Mouse (Mus musculus): ENCODE results near the gene Tmprss9.
A peak's percentile ranks its signal among the peaks of the same experiment; 100 is the strongest.

Gene Tmprss9

DNA sequence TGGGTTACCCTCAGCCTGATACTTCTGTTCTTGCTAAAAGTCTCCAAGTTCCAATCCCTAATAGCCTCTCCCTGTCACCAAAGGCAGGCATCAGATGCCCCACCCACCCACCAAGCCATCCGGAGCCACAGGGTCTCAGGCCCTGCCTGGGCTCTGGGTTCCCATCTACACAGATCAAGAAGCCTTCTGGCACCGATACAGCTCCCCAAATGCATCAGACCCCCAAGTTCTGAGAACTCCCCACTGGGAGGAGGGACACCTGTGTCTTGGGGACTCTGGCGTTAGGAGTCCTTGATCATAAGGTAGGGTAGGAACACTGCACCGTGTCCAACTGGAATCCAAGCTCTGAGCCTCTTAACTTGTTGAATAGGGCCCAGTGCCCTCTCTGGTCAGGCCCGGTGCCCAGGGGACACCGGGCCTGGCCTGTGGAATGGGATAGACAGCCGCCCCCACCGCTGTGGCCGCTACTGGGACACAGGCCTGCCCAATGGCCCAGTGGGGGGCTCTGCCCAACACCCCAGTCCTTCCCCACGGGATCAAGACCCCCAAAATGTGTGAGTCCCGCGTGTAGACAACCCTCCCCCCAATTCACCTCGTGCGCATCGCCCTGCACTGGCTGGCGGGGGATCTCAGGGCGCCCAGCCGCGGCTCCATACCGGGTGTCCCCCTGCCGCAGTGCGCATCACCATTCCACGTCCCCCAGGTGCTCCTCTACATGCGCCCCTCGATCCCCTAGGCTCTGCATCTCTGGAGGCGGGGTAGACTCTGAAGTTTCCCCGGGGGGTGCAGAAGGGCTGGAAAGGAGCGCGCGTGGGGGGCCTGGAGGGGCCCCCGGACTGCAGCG lies 28.3 kb upstream of the Tmprss9 start:
- DNase-seq (ENCODE audit: low spot score) = no peak

DNA sequence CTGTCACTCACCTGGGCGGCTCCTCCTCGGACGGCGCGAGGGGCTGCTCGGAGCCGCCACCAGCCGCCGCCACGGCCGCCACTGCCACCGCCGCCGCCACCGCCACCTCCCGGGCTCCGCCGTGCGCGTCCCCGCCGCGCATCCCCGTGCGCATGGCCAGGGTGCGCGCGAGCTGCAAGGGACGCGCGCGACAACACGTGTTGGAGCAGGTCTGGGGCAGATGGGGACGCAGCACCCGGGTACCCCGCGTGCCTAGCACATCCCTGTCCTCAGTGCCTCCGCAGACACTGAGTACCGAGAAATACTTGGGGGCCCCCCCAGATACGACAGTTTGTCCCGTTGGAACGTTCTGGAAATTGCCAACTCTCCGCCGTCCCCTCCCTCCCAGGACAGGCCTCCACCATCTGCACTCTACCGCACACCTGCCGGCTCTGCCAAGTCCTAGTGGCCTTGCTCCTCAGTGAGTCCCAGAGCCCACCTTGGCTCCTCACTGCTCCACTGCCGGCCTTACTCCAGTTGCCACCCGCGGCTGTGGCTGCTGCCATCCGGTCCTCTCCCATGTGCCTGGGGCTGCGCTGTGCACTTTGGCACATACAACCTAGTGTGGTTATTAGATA lies 27.6 kb upstream of the Tmprss9 start, which contains the start of gene Lingo3:
Gene Lingo3 (minus strand): TSS at position 109 of the 617 bp plus-strand sequence.
- no peak for DNase-seq (ENCODE audit: low spot score)

DNA sequence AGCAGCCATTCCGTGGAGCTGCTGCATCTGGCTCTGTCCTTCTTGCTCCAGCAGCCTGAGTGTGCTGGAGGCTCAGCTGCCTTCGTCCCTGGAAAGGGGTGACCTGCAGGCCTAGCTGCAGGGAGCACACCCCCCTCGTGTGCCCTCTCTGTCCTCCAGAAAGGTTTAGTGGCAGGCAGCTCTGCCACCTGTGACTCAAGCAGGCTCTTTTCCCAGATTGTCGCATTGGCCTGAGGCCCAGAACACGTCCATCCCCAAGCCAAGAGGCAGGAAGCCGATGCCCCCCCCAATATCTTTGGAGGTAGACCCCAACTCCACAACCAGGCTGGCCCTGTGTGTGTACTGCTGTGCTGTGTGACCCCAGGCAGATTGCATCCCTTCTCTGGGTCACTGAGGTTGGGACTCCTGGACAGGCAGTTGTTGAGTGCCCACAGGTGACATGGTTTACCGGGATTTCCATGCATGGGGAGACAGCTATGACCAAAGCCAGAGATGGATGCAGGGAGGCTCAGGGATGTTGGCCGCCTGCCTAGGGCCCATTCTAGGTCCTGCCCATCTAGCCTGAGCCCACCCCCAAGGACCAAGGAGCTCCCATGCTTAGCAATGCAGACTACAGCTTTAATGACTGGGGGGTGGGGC lies 26.5 kb upstream of the Tmprss9 start:
- DNase-seq (ENCODE audit: low spot score) = no peak

DNA sequence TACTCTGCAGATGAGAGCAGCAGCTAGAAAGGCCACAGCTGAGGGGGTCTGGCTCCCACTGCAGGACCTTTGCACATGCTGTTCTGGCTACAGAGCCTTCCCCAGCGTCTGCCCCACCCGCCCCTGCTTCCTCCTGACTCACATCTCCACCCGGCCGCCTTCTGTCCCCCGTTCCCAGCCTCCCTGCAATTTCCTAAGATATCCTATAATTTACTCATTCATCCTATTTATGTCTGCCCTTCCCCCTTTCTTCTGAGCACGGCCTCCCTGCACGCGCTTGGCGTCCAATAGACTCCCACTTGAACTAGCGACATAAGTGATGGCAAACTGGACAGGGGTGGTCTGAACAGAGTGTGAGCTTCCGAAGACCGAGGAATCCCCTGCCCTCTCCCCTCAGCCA lies 25.9 kb upstream of the Tmprss9 start:
- DNase-seq (ENCODE audit: low spot score) = no peak

DNA sequence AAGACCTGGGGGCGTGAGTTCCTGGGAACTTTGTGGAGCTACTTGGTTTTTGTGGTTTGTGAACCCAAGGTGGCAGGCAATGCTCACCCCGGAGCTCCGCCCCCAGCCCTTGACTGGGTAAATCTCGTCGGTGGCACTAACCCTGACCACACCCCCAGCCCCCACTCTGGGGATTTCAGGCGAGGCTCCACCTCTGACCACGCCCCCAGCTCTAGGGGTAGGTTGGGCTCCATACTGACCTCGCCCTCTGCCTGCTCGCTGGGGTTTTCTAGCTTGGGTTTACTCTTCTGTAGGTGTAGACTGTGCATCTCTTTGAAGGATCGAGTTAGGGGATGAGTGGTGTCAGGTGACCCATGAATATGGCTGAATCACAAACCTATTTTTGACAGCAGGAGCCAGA lies 23.1 kb upstream of the Tmprss9 start:
- no peak for DNase-seq (ENCODE audit: low spot score)

DNA sequence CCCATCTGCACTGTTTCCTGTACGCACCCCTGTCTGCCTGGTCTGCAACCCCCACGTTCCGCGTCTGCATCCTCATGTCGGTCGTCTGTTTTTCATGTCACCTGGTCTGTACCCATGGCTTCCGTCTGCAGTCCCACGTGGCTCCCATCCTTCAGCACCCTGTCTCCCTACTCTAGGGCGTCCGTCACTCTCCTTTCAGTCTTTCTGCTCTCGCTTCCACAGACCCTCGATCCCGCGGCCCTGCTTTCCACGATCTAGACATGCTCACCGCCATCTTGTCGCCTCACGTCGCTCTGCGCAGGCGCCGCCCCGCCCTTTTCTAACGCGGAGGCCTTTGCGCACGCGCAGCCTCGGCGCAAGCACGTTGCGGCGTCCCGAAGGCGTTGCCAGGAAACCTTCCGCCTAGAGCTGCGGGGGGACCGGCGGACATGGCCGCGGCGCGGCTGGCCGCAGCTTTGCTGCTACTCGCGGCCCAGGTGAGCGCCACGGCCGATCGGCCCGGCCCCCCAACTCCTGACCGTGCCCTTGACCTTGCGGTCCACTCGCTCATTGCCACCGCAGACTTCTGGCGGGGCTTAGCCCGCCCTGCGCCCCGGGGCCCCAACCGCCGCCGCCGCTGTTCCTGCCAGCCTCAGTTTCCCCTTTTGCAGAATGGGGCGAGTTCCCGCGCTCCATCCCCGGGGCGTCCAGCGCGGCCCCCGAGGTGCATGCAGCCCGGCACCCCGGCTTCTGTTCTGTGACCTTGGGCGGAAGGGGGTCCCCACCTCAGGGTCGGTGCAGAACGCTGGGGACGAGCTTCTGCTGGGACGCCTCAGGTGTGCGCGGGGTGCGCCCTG lies 16.5 kb upstream of the Tmprss9 start, which contains the start of the genes Lsm7 and Sppl2b:
Gene Lsm7 (minus strand): TSS at position 297 of the 836 bp plus-strand sequence.
Gene Sppl2b (plus strand): TSS at position 363 of the 836 bp plus-strand sequence.
- DNase-seq (ENCODE audit: low spot score) = peak; percentile 97

DNA sequence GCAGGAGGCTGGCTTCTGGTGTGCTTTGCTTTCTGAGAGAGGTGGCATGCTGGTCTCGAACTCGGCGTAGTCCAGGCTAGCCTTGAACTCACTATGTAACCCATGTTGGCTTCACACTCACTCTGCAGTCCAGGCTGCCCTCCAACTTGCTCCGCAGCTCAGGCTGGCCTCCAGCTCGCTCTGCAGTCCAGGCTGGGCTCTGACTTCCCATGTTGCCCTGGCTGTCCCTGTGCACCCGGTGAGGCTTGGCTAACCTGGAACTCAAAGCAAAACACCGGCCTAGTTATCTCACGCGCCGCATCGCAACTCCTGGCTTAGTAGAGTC lies 15.9 kb upstream of the Tmprss9 start:
- DNase-seq (ENCODE audit: low spot score) = no peak

DNA sequence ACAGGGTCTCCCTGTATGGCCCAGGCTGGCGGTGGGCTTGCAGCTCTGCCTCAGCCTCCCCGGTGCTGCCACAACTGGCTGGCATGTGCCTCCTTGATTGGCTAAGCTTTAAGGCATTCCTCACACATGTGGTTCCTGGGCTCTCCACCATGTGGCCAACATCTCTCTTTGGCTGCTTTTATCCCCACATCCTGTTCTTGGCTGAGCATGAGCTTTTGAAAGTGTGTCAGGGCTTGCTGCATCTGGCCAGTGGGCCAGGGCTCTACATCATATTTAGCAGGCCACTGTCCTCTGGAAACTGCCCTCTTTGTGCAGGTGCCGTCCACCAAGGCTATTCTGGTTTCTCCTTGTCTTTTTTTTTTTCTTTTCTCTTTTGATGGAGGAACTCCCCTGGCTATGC lies 15.4 kb upstream of the Tmprss9 start:
- DNase-seq (ENCODE audit: low spot score) = peak; percentile 73

DNA sequence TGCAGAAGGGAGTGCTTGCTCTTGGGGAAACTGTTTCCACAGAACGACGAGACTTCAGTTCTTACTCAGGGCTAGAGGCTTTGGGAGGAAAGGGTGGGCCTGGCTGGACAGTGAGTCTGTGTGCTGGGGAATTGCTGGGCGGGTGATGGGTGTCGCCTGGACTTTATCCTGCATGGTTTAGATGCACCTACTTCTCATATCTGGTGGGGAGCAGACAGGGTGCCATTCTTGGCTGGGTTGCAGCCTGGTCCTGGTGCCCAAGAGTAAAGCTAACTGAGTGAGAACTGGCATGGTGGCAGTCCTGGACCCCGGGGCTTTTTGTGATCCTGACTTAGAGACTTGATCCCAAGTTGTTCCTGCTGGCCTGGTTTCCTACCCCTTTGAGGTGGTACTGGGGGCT lies 14.7 kb upstream of the Tmprss9 start:
- no peak for DNase-seq (ENCODE audit: low spot score)

DNA sequence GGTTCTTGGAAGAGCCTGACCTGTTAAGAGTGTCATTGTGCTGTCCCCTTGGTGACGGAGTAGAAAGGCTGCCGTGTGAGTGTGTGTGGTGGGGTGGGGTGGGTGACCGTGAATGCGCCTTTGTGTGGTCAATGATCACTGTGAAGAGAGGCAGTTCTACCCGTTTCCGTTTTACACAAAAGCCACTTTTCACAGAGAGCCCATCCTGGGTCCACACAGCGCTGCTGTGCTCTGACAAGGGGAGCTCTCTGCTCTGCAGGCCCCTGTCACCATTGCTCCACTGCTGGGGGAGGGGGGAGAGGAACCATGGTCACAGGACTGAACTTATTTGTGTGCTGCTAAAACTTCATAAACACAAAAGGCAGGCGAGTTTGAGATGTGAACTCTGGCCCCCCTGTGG lies 14.3 kb upstream of the Tmprss9 start:
- DNase-seq (ENCODE audit: low spot score) = no peak

DNA sequence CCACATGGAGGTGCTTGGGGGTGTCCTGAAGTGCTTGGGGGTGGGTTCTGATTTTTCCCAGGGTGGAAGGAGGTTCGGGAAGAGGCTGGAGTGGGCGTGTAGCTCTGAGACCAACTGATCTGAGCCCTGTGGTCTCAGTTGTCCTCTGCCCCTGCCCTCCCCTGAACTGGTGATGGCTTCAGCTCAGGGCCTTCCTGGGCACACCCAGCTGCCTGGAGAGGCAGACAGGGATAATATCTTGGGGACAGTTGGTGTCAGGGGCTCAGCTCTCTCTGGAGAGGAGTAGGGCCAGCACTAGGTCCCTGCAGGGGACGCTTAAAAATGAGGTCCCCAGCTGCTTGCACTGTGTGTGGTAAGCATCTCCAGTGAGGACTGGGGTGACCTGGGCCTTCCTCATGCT lies 13.8 kb upstream of the Tmprss9 start:
- no peak for DNase-seq (ENCODE audit: low spot score)

DNA sequence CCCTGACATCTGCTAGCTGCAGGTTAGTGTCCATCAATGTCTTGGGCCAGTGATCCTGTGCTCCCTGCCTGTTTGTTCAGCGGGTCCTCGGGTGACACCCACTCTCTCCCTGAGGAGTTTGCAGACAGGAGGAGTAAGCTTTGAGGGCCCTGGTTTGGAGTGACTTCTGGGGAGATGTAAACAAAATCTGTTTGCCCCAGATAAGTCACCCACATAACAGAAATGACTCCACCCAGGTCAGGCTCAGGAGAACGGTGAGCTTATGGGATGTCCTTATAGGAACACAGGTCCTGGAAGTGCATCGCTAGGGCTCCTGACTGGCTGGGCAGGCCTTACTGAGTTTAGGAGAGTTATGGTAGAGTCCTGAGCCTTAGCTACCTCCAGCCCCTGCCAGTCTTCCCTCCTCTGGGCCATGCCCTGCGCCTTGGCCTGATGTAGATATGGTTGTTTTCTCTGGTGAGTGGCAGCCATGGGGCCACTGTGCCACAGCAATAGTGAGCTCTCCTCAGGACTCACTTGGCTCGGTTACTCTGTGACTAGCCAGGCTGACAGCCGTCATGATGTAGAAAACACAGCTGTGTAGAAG lies 13.2 kb upstream of the Tmprss9 start:
- DNase-seq (ENCODE audit: low spot score) = no peak

DNA sequence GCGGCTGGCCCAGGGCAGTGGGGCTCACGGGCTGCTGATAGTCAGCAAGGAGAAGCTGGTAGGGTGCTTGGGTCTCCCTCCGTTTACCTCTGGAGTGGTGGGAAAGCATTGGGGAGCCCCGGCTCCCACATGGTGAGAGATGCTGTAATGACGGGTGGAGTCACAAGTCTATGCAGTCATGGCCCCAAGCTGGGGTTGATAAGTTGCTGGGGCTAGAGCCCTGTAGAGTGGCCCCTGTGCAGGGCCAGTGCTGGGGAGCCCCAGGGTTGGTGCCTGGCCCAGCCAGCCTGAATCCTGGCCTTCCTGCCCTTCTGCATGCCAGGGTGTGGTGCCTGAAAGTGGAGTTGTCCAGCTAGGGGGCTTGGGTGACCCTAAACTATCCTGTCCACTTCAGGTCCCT lies 9.3 kb upstream of the Tmprss9 start:
- no peak for DNase-seq (ENCODE audit: low spot score)

DNA sequence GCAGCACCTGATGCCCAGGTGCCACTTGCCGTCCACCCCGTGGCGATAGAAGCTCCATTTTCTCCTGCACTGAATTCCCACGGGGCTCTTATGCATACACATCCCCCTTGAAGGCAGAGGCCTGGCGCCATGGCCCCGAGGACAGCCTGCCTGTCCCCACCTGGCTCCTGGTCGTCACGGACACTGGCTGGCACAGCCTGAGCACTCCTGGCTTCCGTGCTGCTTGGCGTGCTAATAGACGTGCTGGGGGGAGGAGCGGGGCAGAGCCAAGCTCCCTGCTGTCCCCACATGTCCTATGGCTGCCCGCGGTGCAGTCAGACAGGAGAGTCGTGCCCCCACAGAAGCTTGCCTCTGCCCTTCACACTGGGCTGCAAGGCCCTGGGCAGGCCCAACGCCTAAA lies 7.2 kb upstream of the Tmprss9 start:
- DNase-seq (ENCODE audit: low spot score) = no peak

DNA sequence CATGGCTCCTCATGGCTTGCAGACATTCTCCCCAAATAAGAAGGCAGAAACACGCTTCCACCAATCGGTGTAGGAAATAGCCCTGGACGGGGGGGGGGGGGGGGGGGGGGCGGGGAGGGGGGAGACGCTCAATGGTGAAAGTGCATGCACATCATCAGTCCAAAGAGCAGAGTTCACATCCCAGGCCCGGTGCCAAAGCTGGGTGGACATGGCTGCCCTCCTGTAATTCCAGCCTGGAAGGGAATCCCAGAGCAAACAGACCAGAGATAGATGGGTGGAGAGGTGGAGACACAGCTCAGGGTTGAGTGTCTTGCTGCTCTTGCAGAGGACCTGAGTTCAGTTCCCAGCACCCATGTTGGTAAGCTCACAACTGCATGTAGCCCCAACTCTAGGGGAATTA lies 655 bp upstream of the Tmprss9 start:
- no peak for DNase-seq (ENCODE audit: low spot score)

DNA sequence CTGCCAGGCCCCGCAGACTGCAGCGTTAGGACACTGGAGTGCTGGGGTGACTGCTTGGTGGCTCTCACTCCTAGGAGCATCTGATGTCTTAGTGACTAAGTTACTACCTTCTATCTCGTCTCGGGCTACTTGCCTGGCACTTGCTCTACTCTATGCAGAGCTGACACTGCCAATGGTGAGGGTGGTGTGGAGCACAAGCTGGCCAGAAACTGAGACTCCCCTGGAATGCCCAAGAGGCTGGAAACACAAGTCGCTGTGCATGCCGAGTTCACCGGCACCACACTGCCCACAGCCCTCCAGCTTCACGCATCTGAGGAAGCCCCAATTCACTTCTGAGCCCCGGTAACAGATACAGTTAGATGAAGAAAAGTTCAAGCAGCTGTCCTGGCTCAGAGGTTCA lies 2.4 kb downstream of the Tmprss9 start:
- no peak for DNase-seq (ENCODE audit: low spot score)

DNA sequence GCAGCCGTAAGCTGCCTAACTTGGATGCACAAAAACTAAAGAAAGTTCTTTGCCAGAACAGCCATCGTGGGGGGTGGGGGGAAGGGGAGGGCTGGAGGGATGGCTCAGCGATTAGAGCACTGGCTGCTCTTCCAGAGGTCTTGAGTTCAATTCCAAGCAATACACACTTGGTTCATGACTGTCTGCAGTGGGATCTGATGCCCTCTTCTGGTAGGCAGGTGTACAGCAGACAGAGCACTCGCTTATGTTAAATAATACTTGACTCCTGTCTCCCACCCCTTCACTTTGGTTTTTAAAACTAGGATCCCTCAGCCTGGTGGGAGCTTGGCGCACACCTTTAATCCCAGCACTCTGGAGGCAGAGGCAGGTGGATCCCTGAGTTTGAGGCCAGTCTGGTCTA lies 4.4 kb downstream of the Tmprss9 start:
- peak; percentile 69 for DNase-seq (ENCODE audit: low spot score)

DNA sequence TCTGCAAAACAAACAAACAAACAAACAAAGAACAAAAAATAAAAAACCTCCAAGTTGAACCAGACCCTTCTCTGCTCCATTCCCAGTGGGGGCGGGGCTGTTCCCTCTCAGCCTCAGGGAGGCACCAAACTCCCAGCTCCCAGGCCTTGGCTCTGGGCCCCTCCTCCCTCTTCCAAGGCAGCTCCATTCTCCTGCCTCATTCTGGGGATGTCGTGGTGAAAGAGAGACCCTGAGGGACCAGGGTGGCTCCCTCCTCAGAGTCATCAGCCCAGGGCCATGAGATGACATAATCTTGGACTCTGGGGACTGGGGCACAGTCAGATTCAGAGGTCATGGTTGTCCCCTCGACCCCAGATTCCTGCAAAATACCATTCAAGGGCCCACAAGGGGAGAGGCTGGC lies 4.9 kb downstream of the Tmprss9 start:
- peak; percentile 40 for DNase-seq (ENCODE audit: low spot score)

DNA sequence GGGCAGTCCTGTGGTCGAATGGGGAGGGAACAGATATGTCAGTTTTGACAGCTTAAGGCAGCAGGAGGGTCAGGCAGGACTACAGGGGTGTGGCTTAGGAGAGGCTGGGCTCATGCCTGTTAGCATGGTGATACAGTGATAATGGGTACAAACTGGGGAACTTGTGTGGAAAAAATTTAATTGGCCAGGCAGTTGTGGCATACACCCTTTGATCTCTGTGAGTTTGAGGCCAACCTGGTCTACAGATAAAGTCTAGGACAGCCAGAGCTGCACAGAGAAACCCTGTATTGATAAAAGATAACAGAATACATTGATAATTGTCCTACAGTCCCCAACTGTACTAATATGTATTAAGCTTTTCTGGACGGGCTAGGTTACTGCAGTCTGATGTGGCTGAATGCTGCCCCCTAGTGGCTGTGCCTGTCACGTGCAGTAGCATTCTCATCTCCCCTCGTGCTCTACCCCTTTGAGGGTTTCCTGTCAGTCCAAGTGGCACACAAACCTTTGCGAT lies 8.5 kb downstream of the Tmprss9 start:
- peak; percentile 75 for DNase-seq (ENCODE audit: low spot score)

DNA sequence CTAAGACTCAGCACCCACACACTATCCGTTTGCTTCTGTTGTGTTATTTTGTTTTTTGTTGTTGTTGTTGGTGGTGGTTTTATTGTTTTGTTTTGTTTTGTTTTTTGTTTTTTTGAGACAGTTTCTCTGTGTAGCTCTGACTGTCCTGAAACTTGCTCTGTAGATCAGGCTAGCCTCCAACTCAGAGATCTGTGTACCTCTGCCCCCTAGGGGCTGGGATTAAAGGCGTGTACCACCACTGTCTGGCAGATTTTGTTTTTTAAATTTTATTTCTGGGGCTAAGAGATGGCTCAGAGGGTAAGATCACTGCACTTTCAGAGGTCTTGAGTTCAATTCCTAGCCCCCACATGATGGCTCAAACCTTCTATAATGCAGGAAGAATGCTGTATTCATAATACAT lies 9.3 kb downstream of the Tmprss9 start:
- no peak for DNase-seq (ENCODE audit: low spot score)

DNA sequence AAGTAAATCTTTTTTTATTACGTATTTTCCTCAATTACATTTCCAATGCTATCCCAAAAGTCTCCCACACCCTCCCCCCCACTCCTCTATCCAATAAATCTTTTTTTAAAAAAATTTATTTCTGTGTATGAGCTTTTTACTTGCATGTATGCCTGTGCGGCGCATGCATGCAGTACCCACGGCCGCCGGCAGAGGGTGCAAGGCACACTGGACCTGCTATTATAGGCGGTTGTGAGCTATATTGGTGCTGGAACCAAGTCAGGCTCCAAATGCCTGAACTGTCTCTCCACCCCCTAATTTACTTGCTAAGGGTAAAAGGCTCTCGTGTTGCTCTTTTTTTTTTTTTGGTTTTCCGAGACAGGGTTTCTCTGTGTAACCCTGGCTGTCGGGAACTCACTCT lies 9.7 kb downstream of the Tmprss9 start:
- peak; percentile 50 for DNase-seq (ENCODE audit: low spot score)

DNA sequence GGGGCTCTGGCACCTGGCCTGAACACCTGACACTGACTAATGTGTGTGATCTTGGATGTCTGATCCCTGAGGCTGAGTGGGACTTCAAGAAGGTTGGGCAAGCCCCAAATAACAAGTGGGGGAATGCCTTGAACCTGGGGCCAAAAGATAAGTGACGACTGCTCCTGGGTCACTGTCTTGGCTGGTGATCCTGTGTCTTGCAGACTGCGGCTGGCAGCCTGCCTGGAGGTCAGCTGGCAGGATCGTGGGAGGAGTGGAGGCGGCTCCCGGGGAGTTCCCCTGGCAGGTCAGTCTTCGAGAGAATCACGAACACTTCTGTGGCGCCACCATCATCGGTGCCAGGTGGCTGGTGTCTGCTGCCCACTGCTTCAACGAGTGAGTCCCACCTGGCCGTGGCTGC lies 15.5 kb downstream of the Tmprss9 start:
- DNase-seq (ENCODE audit: low spot score) = peak; percentile 89

Data from MN1 (cell line).